Mouse (Mus musculus) ES-Bruce4 (cell line): ENCODE results near the gene Zfp354b. TPM values are rescaled to one million over a fixed set of nuclear protein-coding genes. Genes with fewer than 3 reads are reported as not detected.

Source experiments
- H3K27ac ChIP-seq: 2 replicates; pipeline ENCODE4 v1.5.1; 2012; ENCODE audit warnings: low read length, inconsistent platforms; ENCODE audit not compliant: insufficient read depth
- H3K27me3 ChIP-seq: 2 replicates; pipeline ENCODE4 v1.6.1; 2012; ENCODE audit warnings: mild to moderate bottlenecking, low read length, inconsistent platforms; ENCODE audit not compliant: control insufficient read depth, poor library complexity, insufficient read depth, severe bottlenecking
- H3K36me3 ChIP-seq: 2 replicates; pipeline ENCODE4 v1.6.1; 2012; ENCODE audit warnings: inconsistent platforms, mild to moderate bottlenecking, low read length, moderate library complexity; ENCODE audit not compliant: control insufficient read depth, poor library complexity, insufficient read depth, severe bottlenecking
- H3K4me1 ChIP-seq: one replicate; pipeline ENCODE4 v1.8.1; 2011; ENCODE audit warnings: low read length; ENCODE audit not compliant: control insufficient read depth, insufficient read depth
- H3K4me3 ChIP-seq: 2 replicates; pipeline ENCODE4 v1.5.1; 2011; ENCODE audit warnings: low read depth, mild to moderate bottlenecking, low read length
- H3K9ac ChIP-seq: 2 replicates; pipeline ENCODE4 v1.6.1; 2012; ENCODE audit warnings: low read depth, mild to moderate bottlenecking, inconsistent platforms; ENCODE audit not compliant: poor library complexity, severe bottlenecking
- H3K9me3 ChIP-seq: replicated peaks from 2 replicates; pipeline ENCODE4 v1.6.1; 2012; ENCODE audit warnings: mild to moderate bottlenecking, low read length, inconsistent platforms; ENCODE audit not compliant: control insufficient read depth, poor library complexity, insufficient read depth, severe bottlenecking
- CTCF ChIP-seq: IDR thresholded peaks from one replicate; pipeline ENCODE4 v1.8.1; 2011; ENCODE audit warnings: low read depth, low read length
- EP300 ChIP-seq: IDR thresholded peaks from 2 replicates; pipeline ENCODE4 v1.6.1; 2011; ENCODE audit warnings: low read depth, low read length; ENCODE audit not compliant: insufficient read depth
- POLR2A ChIP-seq: IDR thresholded peaks from one replicate; pipeline ENCODE4 v1.8.1; 2011; ENCODE audit warnings: low read length; ENCODE audit not compliant: insufficient read depth
- polyA plus RNA-seq: library from polyadenylated mRNA; stranded (reverse); fragments of >200 nt; gene quantifications from 2 replicates; pipeline ENCODE4 v1.2.4, GENCODE M21; 2011; ENCODE audit warnings: low read depth; ENCODE audit not compliant: missing spikeins, insufficient read depth, insufficient read length

Gene Zfp354b
- polyA plus RNA-seq, 1 experiment: 0.52 TPM

DNA sequence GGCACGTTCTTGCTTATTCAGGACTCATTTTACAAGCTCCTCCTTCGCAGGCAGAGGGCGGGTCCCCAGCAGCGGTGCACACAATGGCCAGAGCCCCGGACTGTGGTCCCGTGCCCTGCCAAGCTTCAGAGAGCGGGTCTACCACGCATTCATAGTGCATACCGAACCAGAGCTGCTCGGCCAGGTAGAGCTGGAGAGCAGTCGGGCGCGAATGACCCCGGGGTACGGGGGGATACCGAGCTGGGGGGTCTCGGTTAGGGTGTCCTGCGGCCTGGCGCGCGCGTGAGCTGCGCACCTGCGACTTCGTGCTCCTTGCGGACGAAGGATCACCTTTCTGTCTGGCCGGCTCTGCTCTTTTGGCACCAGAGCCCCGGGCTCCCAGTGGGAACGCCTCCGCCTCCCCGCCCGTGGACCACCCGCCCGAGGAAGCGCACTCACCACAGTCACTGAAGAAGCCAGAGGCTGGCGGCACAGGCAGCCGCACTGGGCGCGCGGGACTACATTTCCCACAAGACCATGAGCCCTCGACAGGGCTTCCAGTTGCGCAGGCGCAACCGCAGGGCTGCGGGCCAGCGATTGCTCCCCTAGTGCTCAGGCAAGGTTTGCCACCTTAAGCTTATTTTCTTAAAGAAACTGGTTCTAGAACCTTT lies 15.6 kb downstream of the Zfp354b start, which contains the start of gene Zfp2:
Gene Zfp2 (minus strand): TSS at position 495 of the 650 bp plus-strand sequence.
- 0 out of 2 replicates have a peak within 1 kb of the TSS, but pooled peaks have one; percentile 1 for H3K27ac ChIP-seq
- no peaks in the 10 kb centered on the region; the same call in none of the 2 replicates for H3K36me3 ChIP-seq
- H3K27me3 ChIP-seq: no peaks in the 10 kb centered on the region
- H3K9me3 ChIP-seq: no peaks in the 10 kb centered on the region
- peak within 1 kb of the TSS; percentile 91 for H3K9ac ChIP-seq
- H3K4me3 ChIP-seq: peak within 1 kb of the TSS; percentile 99
- H3K4me1 ChIP-seq: no peaks in the 10 kb centered on the region
- TF ChIP-seq CTCF: peak; percentile 31
- TF ChIP-seq POLR2A: peak; percentile 29
- no peak for TF ChIP-seq EP300

- Histone ChIP-seq H3K27me3 (no peaks in the 10 kb centered on the region), H3K4me1 (no peaks in the 10 kb centered on the region), H3K27ac (no peak overlapping the region), H3K4me3 (no peak overlapping the region), H3K9ac (no peak overlapping the region), H3K36me3 (peaks cover 7% of the 10 kb centered on the region), H3K9me3 (no peaks in the 10 kb centered on the region)
- TF ChIP-seq POLR2A: no peak
- TF ChIP-seq CTCF: no peak
- TF ChIP-seq EP300: no peak
Observed at GRCm38 (mm10) chr11:50914461-50914860, 17.0 kb downstream of the Zfp354b start.

DNA sequence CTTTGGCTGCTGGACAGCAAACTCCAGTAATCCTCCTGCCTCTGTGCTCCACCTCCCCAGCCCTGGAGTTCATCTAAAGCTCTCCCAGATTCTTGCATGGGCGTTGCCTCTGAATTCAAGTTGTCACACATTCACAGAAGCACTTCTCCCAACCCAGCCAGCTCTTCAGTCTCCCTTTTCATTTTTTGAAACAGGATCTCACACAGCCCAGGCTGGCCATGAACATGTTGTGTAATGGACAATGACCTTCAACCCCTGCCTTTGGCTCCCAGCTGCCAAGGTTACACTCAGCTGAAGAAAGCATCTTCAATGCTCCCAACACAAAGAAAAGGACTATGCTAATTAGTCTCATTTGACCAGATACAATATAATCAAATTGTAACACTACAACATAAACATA lies 18.1 kb downstream of the Zfp354b start:
- Histone ChIP-seq H3K36me3 (peaks cover 10% of the 10 kb centered on the region), H3K4me3 (no peak overlapping the region), H3K9ac (no peak overlapping the region), H3K9me3 (no peaks in the 10 kb centered on the region), H3K4me1 (no peaks in the 10 kb centered on the region), H3K27ac (no peak overlapping the region), H3K27me3 (no peaks in the 10 kb centered on the region)
- TF ChIP-seq EP300 (no peak), CTCF (no peak), POLR2A (no peak)

DNA sequence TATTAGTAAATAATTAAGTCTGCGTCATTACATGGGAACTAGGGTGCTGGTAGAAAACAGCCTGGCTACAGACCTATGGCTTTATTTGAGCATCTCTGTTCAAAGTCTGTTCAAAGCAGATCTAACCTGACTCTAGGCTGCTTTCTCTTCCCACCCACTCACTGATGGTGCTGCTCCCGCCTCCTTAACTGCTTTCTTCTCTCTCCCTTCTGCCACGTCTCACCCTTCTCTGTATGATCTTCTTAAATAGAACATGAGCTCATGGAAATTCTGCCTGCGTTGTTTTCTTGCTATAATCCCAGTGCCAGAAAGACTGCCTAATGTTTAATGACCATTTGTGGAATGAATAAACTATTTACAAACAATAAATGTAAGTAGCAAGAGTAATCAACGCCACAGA lies 23.3 kb downstream of the Zfp354b start:
- peaks cover 29% of the 10 kb centered on the region for H3K36me3 ChIP-seq
- no peak overlapping the region for H3K4me3 ChIP-seq
- no peaks in the 10 kb centered on the region for H3K4me1 ChIP-seq
- no peak overlapping the region for H3K27ac ChIP-seq
- no peak for TF ChIP-seq POLR2A
- no peak for TF ChIP-seq CTCF
- TF ChIP-seq EP300: no peak
- H3K9ac ChIP-seq: no peak overlapping the region
- no peaks in the 10 kb centered on the region for H3K27me3 ChIP-seq
- peaks cover 8% of the 10 kb centered on the region for H3K9me3 ChIP-seq

- Histone ChIP-seq H3K27ac (peak overlapping the region; percentile 81), H3K9me3 (peaks cover 49% of the 10 kb centered on the region), H3K4me1 (no peaks in the 10 kb centered on the region), H3K9ac (no peak overlapping the region), H3K4me3 (no peak overlapping the region), H3K36me3 (peaks cover 12% of the 10 kb centered on the region), H3K27me3 (no peaks in the 10 kb centered on the region)
- TF ChIP-seq POLR2A (no peak), EP300 (no peak), CTCF (no peak)
Observed at GRCm38 (mm10) chr11:50897359-50897758, 34.1 kb downstream of the Zfp354b start.

DNA sequence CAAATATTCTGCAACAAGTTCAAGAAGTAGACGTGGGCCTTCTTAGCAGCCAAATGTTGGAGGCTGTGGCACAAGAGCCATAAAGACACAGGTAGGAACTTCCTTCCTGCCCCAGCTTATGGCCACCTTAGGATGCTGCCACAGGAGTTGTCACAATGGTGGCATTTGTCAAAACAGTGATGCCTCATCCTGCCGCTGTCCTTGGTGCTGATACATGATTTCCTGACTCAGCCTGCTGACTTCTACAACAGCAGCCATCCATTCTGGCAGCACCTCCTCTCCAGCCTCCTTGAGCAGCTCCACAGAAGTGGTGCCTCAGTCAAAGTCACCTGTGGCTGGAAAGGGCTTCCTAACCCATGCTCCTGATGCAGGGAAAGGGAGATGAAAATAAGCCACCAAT lies 39.0 kb downstream of the Zfp354b start:
- Histone ChIP-seq H3K9me3 (0 out of 2 replicates have a peak, but pooled peaks cover under 1% of the 10 kb centered on the region), H3K27me3 (no peaks in the 10 kb centered on the region), H3K4me3 (no peak overlapping the region), H3K9ac (no peak overlapping the region), H3K4me1 (no peaks in the 10 kb centered on the region), H3K36me3 (no peaks in the 10 kb centered on the region), H3K27ac (no peak overlapping the region)
- TF ChIP-seq CTCF: no peak
- no peak for TF ChIP-seq POLR2A
- no peak for TF ChIP-seq EP300
